Mouse (Mus musculus): ENCODE data around the gene Ier2. TPM values are rescaled to one million over a fixed set of nuclear protein-coding genes. Genes with fewer than 3 reads are reported as not detected.

Ier2 gene
- polyA plus RNA-seq (2014; fragmentation: Nextera tagmentation; extraction: Ambion mirVana): 15.5 and 16.0 TPM in 2 replicates

- Histone ChIP-seq H3K4me3 (replicated peaks; ENCODE audit: low read depth, low read length) (peak within 1 kb of the TSS; percentile 59), H3K9ac (replicated peaks; ENCODE audit: low read length) (peak within 1 kb of the TSS; percentile 66), H3K27me3 (ENCODE audit: control insufficient read depth, insufficient read depth, low read length) (no peaks in the 10 kb centered on the region), H3K9me3 (ENCODE audit: control insufficient read depth, low read length) (no peaks in the 10 kb centered on the region), H3K4me2 (ENCODE audit: low read length) (peak within 1 kb of the TSS; percentile 91), H3K4me1 (ENCODE audit: control insufficient read depth, insufficient read depth, low read length) (peaks cover 29% of the 10 kb centered on the region), H3K36me3 (ENCODE audit: control insufficient read depth, insufficient read depth, low read length) (no peaks in the 10 kb centered on the region), H3K27ac (replicated peaks; ENCODE audit: low read depth, low read length) (peak within 1 kb of the TSS; percentile 78)
- peak; percentile 97 for DNase-seq
- ATAC-seq (ENCODE audit: low FRiP score, low TSS enrichment): peak; percentile 84
- WGBS: 0% methylated on average over 27 of the region's 27 CpGs
These were observed at the start of gene Ier2 for GRCm38 (mm10) chr8:84662581-84663065. Ier2 (minus strand) TSS chr8:84662852.

DNA sequence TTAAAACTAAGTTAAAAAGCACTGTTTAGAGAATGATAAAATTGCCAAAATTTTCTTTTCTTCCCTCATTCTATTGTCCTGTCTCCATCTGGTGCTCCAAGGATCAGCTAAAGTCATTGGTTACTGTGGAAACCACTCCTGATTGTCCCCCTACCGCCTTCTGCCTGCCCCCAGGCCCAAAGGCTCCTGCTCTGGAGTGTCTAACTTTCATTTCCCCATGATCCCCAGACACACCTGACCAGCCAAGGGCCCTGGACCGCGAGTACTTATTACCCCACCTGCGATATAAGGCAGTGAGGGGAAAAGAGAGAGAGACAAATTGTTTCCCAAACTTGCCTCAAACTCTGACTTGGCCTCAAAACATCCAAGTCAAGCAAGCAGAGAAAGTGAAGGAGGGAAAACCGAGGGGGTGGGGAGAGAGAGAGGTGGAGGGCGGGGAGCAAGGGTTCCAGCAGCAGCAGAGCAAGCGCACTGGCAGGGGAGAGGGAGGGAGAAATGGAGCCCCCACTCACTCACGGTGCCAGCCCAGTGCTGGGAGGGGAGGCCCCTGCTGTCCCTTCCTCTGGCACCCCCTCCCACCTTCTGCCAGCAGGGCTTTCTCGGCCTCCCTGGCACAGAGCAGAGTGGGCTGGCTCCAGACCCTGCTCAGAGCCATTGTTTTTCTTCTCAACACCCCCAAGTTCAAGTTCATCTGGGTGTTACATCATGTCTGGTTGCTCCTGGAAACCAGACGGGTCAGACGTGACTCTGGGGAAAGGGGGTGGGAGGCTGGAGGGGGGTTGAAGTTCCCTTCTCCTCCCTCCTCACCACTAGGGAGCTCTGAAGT is 49.5 kb upstream of the Ier2 start:
- peaks cover 66% of the 10 kb centered on the region for H3K4me1 ChIP-seq (ENCODE audit: control insufficient read depth, insufficient read depth, low read length)
- WGBS: 11% methylated on average over 11 of the region's 11 CpGs
- no peaks in the 10 kb centered on the region for H3K36me3 ChIP-seq (ENCODE audit: control insufficient read depth, insufficient read depth, low read length)
- peak overlapping the region; percentile 14; the same call in 1 of the 2 replicates for H3K9ac ChIP-seq (replicated peaks; ENCODE audit: low read length)
- H3K9me3 ChIP-seq (ENCODE audit: control insufficient read depth, low read length): no peaks in the 10 kb centered on the region
- H3K4me2 ChIP-seq (ENCODE audit: low read length): no peak overlapping the region; the same call in 1 of the 2 replicates
- H3K27me3 ChIP-seq (ENCODE audit: control insufficient read depth, insufficient read depth, low read length): peaks cover 22% of the 10 kb centered on the region; the same call in 1 of the 2 replicates
- H3K4me3 ChIP-seq (replicated peaks; ENCODE audit: low read depth, low read length): no peak overlapping the region
- ATAC-seq (ENCODE audit: low FRiP score, low TSS enrichment) (peak; percentile 86), DNase-seq (peak; percentile 82)
- H3K27ac ChIP-seq (replicated peaks; ENCODE audit: low read depth, low read length): peak overlapping the region; percentile 81

DNA sequence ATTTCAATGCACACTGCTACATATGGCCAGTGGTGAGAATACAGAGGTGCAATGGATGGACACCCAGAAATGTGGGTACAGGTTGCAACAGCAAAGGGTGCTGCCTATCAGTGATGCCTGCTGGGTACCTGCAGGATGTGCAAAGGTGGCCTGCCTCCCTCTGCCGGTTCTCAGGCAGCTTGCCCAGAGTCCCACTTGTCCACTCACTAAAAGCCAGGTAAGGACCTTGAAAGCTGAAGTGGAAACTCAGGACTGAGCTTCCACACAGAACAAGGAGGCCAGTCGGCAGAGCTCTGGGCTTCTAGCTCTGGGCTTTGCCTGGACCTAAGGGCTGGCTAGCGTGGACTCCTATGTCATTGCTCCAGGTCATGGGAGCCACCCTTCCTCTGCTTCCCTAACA is 48.7 kb upstream of the Ier2 start:
- H3K27me3 ChIP-seq (ENCODE audit: control insufficient read depth, insufficient read depth, low read length): peaks cover 28% of the 10 kb centered on the region; the same call in 1 of the 2 replicates
- H3K4me3 ChIP-seq (replicated peaks; ENCODE audit: low read depth, low read length): no peak overlapping the region

GRCm38 (mm10) chr8:84709931-84710330 is 47.3 kb upstream of the Ier2 start:
- peaks cover 63% of the 10 kb centered on the region for H3K4me1 ChIP-seq (ENCODE audit: control insufficient read depth, insufficient read depth, low read length)
- no peaks in the 10 kb centered on the region for H3K9me3 ChIP-seq (ENCODE audit: control insufficient read depth, low read length)
- DNase-seq: no peak
- no peak overlapping the region for H3K4me3 ChIP-seq (replicated peaks; ENCODE audit: low read depth, low read length)
- H3K4me2 ChIP-seq (ENCODE audit: low read length): no peak overlapping the region
- no peak for ATAC-seq (ENCODE audit: low FRiP score, low TSS enrichment)
- 98% methylated on average over 1 of the region's 1 CpGs for WGBS
- peak overlapping the region; percentile 80 for H3K27ac ChIP-seq (replicated peaks; ENCODE audit: low read depth, low read length)
- H3K9ac ChIP-seq (replicated peaks; ENCODE audit: low read length): no peak overlapping the region
- H3K27me3 ChIP-seq (ENCODE audit: control insufficient read depth, insufficient read depth, low read length): peaks cover 29% of the 10 kb centered on the region
- no peaks in the 10 kb centered on the region for H3K36me3 ChIP-seq (ENCODE audit: control insufficient read depth, insufficient read depth, low read length)

More for the DNA sequence above, 48.7 kb upstream of the Ier2 start:
- no peak for ATAC-seq (ENCODE audit: low FRiP score, low TSS enrichment)
- no peaks in the 10 kb centered on the region for H3K36me3 ChIP-seq (ENCODE audit: control insufficient read depth, insufficient read depth, low read length)
- peaks cover 65% of the 10 kb centered on the region for H3K4me1 ChIP-seq (ENCODE audit: control insufficient read depth, insufficient read depth, low read length)
- H3K27ac ChIP-seq (replicated peaks; ENCODE audit: low read depth, low read length): peak overlapping the region; percentile 81
- DNase-seq: no peak
- peak overlapping the region; percentile 14; the same call in 1 of the 2 replicates for H3K9ac ChIP-seq (replicated peaks; ENCODE audit: low read length)
- H3K4me2 ChIP-seq (ENCODE audit: low read length): 0 out of 2 replicates have a peak overlapping the region, but pooled peaks have one; percentile 13
- WGBS: 30% methylated on average over 3 of the region's 3 CpGs
- no peaks in the 10 kb centered on the region for H3K9me3 ChIP-seq (ENCODE audit: control insufficient read depth, low read length)

DNA sequence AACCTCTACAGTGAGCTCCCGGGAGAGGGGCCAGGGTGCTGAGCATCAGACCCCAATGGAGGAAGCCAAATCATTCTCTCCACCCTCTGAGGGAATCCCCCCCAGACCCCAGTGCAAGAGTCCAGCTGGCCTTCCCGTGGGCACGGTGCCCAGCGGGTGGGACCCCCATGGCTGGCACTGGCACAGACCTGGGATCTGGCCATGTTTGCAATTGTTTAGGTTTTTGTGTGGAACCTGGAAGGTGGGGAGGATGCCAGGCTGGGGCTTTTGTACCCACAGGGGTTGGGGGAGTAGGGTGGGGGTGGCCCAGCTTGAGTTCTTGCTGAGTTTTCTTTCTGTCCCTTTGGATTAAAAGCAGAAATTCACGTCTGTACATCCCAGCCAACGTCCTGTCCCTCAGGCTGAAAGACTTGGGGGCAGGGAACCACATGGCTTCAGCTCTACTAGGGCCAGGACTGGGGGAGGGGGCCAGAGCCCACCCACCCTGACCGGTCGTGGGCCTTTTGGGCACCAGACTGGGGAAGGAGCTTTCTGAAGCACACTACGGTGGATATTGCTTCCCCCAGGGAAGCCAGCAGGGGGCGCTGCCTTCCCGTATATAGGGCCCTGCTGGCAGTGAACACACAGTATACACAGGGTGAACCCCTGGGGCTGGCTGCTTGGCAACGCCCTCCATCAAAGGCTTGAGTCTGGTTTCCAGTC is 46.3 kb upstream of the Ier2 start:
- peaks cover 39% of the 10 kb centered on the region for H3K27me3 ChIP-seq (ENCODE audit: control insufficient read depth, insufficient read depth, low read length)
- DNase-seq (peak; percentile 95), ATAC-seq (ENCODE audit: low FRiP score, low TSS enrichment) (peak; percentile 66)
- H3K4me1 ChIP-seq (ENCODE audit: control insufficient read depth, insufficient read depth, low read length): peaks cover 56% of the 10 kb centered on the region
- no peak overlapping the region for H3K4me3 ChIP-seq (replicated peaks; ENCODE audit: low read depth, low read length)
- no peaks in the 10 kb centered on the region for H3K36me3 ChIP-seq (ENCODE audit: control insufficient read depth, insufficient read depth, low read length)
- no peak overlapping the region for H3K4me2 ChIP-seq (ENCODE audit: low read length)
- H3K9ac ChIP-seq (replicated peaks; ENCODE audit: low read length): no peak overlapping the region
- H3K9me3 ChIP-seq (ENCODE audit: control insufficient read depth, low read length): no peaks in the 10 kb centered on the region
- 7% methylated on average over 12 of the region's 12 CpGs for WGBS
- H3K27ac ChIP-seq (replicated peaks; ENCODE audit: low read depth, low read length): peak overlapping the region; percentile 80

DNA sequence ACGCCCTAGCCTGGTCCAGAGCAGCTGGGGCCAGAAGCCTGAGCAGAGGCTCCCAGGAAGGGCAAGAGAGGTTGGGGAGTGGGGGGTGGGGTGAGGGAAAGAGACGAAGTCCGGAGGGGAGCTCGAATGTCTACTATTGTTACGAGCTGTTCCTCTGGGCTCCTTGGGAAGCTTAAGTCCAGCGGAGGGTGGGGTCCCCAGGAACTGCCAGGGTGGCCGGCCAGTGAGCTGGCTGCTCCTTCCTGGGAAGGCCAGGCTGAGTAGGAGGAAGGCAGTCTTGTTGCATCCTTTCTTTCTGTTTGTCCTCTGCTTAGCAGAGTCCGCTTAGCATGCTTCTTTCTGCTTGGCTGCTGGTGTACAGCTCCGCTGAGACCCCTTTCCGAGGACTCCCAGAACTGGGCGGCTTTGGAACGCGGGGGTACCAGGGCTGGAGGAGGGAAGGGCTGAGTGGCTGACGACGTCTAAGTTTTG is 45.5 kb upstream of the Ier2 start:
- Histone ChIP-seq H3K4me2 (ENCODE audit: low read length) (peak overlapping the region; percentile 38), H3K36me3 (ENCODE audit: control insufficient read depth, insufficient read depth, low read length) (no peaks in the 10 kb centered on the region), H3K27me3 (ENCODE audit: control insufficient read depth, insufficient read depth, low read length) (peaks cover 47% of the 10 kb centered on the region), H3K4me1 (ENCODE audit: control insufficient read depth, insufficient read depth, low read length) (peaks cover 48% of the 10 kb centered on the region), H3K9ac (replicated peaks; ENCODE audit: low read length) (no peak overlapping the region), H3K27ac (replicated peaks; ENCODE audit: low read depth, low read length) (peak overlapping the region; percentile 80), H3K4me3 (replicated peaks; ENCODE audit: low read depth, low read length) (peak overlapping the region; percentile 5; the same call in 1 of the 2 replicates), H3K9me3 (ENCODE audit: control insufficient read depth, low read length) (no peaks in the 10 kb centered on the region)
- DNase-seq: no peak
- 4% methylated on average over 15 of the region's 15 CpGs for WGBS
- no peak for ATAC-seq (ENCODE audit: low FRiP score, low TSS enrichment)

- 5% methylated on average over 22 of the region's 22 CpGs for WGBS
- peak overlapping the region; percentile 38 for H3K4me2 ChIP-seq (ENCODE audit: low read length)
- H3K27me3 ChIP-seq (ENCODE audit: control insufficient read depth, insufficient read depth, low read length): peaks cover 54% of the 10 kb centered on the region
- peak overlapping the region; percentile 39; the same call in 1 of the 2 replicates for H3K9ac ChIP-seq (replicated peaks; ENCODE audit: low read length)
- peak overlapping the region; percentile 10; the same call in 1 of the 2 replicates for H3K4me3 ChIP-seq (replicated peaks; ENCODE audit: low read depth, low read length)
- peaks cover 46% of the 10 kb centered on the region for H3K4me1 ChIP-seq (ENCODE audit: control insufficient read depth, insufficient read depth, low read length)
- peak overlapping the region; percentile 80 for H3K27ac ChIP-seq (replicated peaks; ENCODE audit: low read depth, low read length)
- DNase-seq (no peak), ATAC-seq (ENCODE audit: low FRiP score, low TSS enrichment) (no peak)
- H3K36me3 ChIP-seq (ENCODE audit: control insufficient read depth, insufficient read depth, low read length): no peaks in the 10 kb centered on the region
- H3K9me3 ChIP-seq (ENCODE audit: control insufficient read depth, low read length): no peaks in the 10 kb centered on the region
These were observed 44.7 kb upstream of the Ier2 start for GRCm38 (mm10) chr8:84707267-84707883.

GRCm38 (mm10) chr8:84706610-84707266 is 44.1 kb upstream of the Ier2 start:
- peaks cover 40% of the 10 kb centered on the region for H3K4me1 ChIP-seq (ENCODE audit: control insufficient read depth, insufficient read depth, low read length)
- WGBS: 4% methylated on average over 45 of the region's 45 CpGs
- no peaks in the 10 kb centered on the region for H3K36me3 ChIP-seq (ENCODE audit: control insufficient read depth, insufficient read depth, low read length)
- DNase-seq (no peak), ATAC-seq (ENCODE audit: low FRiP score, low TSS enrichment) (no peak)
- peak overlapping the region; percentile 10 for H3K4me3 ChIP-seq (replicated peaks; ENCODE audit: low read depth, low read length)
- H3K9me3 ChIP-seq (ENCODE audit: control insufficient read depth, low read length): no peaks in the 10 kb centered on the region
- peak overlapping the region; percentile 34; the same call in 1 of the 2 replicates for H3K9ac ChIP-seq (replicated peaks; ENCODE audit: low read length)
- H3K27me3 ChIP-seq (ENCODE audit: control insufficient read depth, insufficient read depth, low read length): peaks cover 59% of the 10 kb centered on the region
- H3K27ac ChIP-seq (replicated peaks; ENCODE audit: low read depth, low read length): peak overlapping the region; percentile 80
- H3K4me2 ChIP-seq (ENCODE audit: low read length): peak overlapping the region; percentile 38

Measured in midbrain, embryonic 14.5 days (tissue).